Mouse (Mus musculus) heart, adult 2 months (tissue): ENCODE measurements around the gene Gnat3. TPM values are rescaled to one million over a fixed set of nuclear protein-coding genes. Genes with fewer than 3 reads are reported as not detected.
"Not testable (repeated sequence)": the region's sequence is repeated elsewhere in the genome, so short reads cannot be mapped to it uniquely, and the experiment has no call there.

Experiments used
- DNase-seq, 2 experiments: peaks; one replicate each; pipeline ENCODE4 v3.0.0; 2021
- H3K27ac ChIP-seq: fragments of 200-600 bp; 2 replicates; pipeline ENCODE4 v1.8.1; 2022
- H3K27me3 ChIP-seq: fragments of 200-500 bp; 2 replicates; pipeline ENCODE4 v1.6.1; 2012; ENCODE audit warnings: mild to moderate bottlenecking, low read length, inconsistent platforms, mixed read lengths; ENCODE audit not compliant: control insufficient read depth, insufficient read depth
- H3K36me3 ChIP-seq: fragments of 200-500 bp; 2 replicates; pipeline ENCODE4 v1.6.1; 2012; ENCODE audit warnings: low read length, inconsistent platforms; ENCODE audit not compliant: control insufficient read depth, insufficient read depth
- H3K4me1 ChIP-seq: fragments of 200-500 bp; 2 replicates; pipeline ENCODE4 v1.6.1; 2011; ENCODE audit warnings: low read length; ENCODE audit not compliant: control insufficient read depth, insufficient read depth
- H3K4me3 ChIP-seq: fragments of 200-600 bp; 2 replicates; pipeline ENCODE4 v1.8.1; 2022
- H3K79me2 ChIP-seq: fragments of 200-500 bp; replicated peaks from 2 replicates; pipeline ENCODE4 v1.6.1; 2012; ENCODE audit warnings: mild to moderate bottlenecking, inconsistent platforms, low read length, moderate library complexity, mixed read lengths; ENCODE audit not compliant: control insufficient read depth, insufficient read depth
- H3K9ac ChIP-seq: fragments of 200-500 bp; 2 replicates; pipeline ENCODE4 v1.6.1; 2012; ENCODE audit warnings: low read depth, mild to moderate bottlenecking, control low read depth, inconsistent platforms, low read length, mixed read lengths
- CTCF ChIP-seq: fragments of 200-600 bp; IDR thresholded peaks from 2 replicates; pipeline ENCODE4 v1.8.1; 2022; ENCODE audit warnings: antibody characterized with exemption, mild to moderate bottlenecking, moderate library complexity
- EP300 ChIP-seq: fragments of 200-500 bp; IDR thresholded peaks from 2 replicates; pipeline ENCODE4 v1.6.1; 2011; ENCODE audit warnings: low read depth, low read length, control low read depth; ENCODE audit not compliant: insufficient read depth
- POLR2A ChIP-seq: fragments of 200-500 bp; IDR thresholded peaks from 2 replicates; pipeline ENCODE4 v1.6.1; 2011; ENCODE audit warnings: mild to moderate bottlenecking, low read depth, low read length, control low read depth; ENCODE audit not compliant: insufficient read depth
- WGBS: fragments of 180-500 bp; shearing (Covaris S2); methylation state at CpG from one replicate; pipeline ENCODE4 v1.1.7; 2018; 5-methylcytosine and 5-hydroxymethylcytosine counted together
- intact Hi-C: fragments of 180-260 bp; cut with DNase I; formaldehyde crosslinking; loops from one replicate; pipeline ENCODE4 v1.15.1; 2025
- long read RNA-seq: library from polyadenylated mRNA; stranded (forward); transcript quantifications from one replicate; pipeline ENCODE4 v2.0.0, GENCODE M21; 2021
- polyA plus RNA-seq: library from polyadenylated mRNA; depleted of rRNA; stranded (reverse); fragments of >200 nt; gene quantifications from 2 replicates; pipeline ENCODE4 v1.2.3, GENCODE M21; 2012; rRNA removed
- total RNA-seq, 2 experiments: library from RNA; stranded (reverse); gene quantifications; 2 replicates each; pipeline ENCODE4 v1.2.3; 2021

Gene Gnat3
- under 1 TPM; 0.70 to 0.76 TPM for total RNA-seq
- polyA plus RNA-seq = 0.08 and 0.12 TPM in 2 replicates
- long read RNA-seq, partial matches to known transcripts = 1 of 1 reads
- long read RNA-seq, other reads (novel, unspliced or antisense) = 0 of 1 reads

GRCm38 (mm10) chr5:17962249-17962648 lies at the start of gene Gnat3:
TSS of gene Gnat3 (plus strand) at chr5:17962549.
- intact Hi-C loops = no loop called here
- no peak for TF ChIP-seq POLR2A
- TF ChIP-seq EP300 = no peak
- TF ChIP-seq CTCF = no peak
- Histone ChIP-seq H3K9ac (no peak within 1 kb of the TSS), H3K27me3 (no peaks in the 10 kb centered on the region), H3K27ac (no peak within 1 kb of the TSS), H3K79me2 (no peaks in the 10 kb centered on the region), H3K4me1 (no peaks in the 10 kb centered on the region), H3K4me3 (no peak within 1 kb of the TSS), H3K36me3 (no peaks in the 10 kb centered on the region)
- DNase-seq = no peak
- 97% methylated on average over 5 of the region's 5 CpGs for WGBS

- Histone ChIP-seq H3K4me3 (no peak overlapping the region), H3K27ac (peak overlapping the region; percentile 47), H3K27me3 (no peaks in the 10 kb centered on the region), H3K9ac (no peak overlapping the region), H3K79me2 (no peaks in the 10 kb centered on the region), H3K4me1 (peaks cover 9% of the 10 kb centered on the region), H3K36me3 (peaks cover 3% of the 10 kb centered on the region; the same call in 1 of the 2 replicates)
- WGBS = 38% methylated on average over 5 of the region's 5 CpGs
- peak; percentile 97 for TF ChIP-seq EP300
- TF ChIP-seq CTCF = peak; percentile 27
- peak; percentile 44; the same call in 1 of the 2 replicates for TF ChIP-seq POLR2A
- DNase-seq = peak in 1 of 2 experiments; percentile 63
- intact Hi-C loops = no loop called here
These were observed 43.4 kb upstream of the Gnat3 start for GRCm38 (mm10) chr5:17918966-17919365.

- peaks cover 10% of the 10 kb centered on the region for H3K36me3 ChIP-seq
- WGBS = 58% methylated on average over 3 of the region's 3 CpGs
- no peak for TF ChIP-seq CTCF
- TF ChIP-seq POLR2A = no peak
- 0 out of 2 replicates have a peak, but pooled peaks have one; percentile 25 for TF ChIP-seq EP300
- intact Hi-C loops = loop anchor here (1.0 kb wide), 2 partner anchors 15 to 67 kb away; no protein-coding TSS in a partner anchor
- peak in 1 of 2 experiments; percentile 40 for DNase-seq
- peaks cover 20% of the 10 kb centered on the region for H3K4me1 ChIP-seq
- peak overlapping the region; percentile 46; the same call in 1 of the 2 replicates for H3K9ac ChIP-seq
- peak overlapping the region; percentile 93 for H3K27ac ChIP-seq
- H3K79me2 ChIP-seq = no peaks in the 10 kb centered on the region
- H3K4me3 ChIP-seq = no peak overlapping the region
- H3K27me3 ChIP-seq = no peaks in the 10 kb centered on the region
These were observed 38.7 kb upstream of the Gnat3 start for GRCm38 (mm10) chr5:17923648-17924047.

GRCm38 (mm10) chr5:17924085-17924518 lies 38.2 kb upstream of the Gnat3 start:
- 33% methylated on average over 2 of the region's 2 CpGs for WGBS
- peak in 1 of 2 experiments; percentile 52 for DNase-seq

GRCm38 (mm10) chr5:17928471-17928870 lies 33.9 kb upstream of the Gnat3 start:
- TF ChIP-seq EP300 (no peak), CTCF (0 out of 2 replicates have a peak, but pooled peaks have one; percentile 10)
- peaks cover 8% of the 10 kb centered on the region for H3K36me3 ChIP-seq
- intact Hi-C loops = no loop called here
- H3K4me3 ChIP-seq = no peak overlapping the region
- H3K27ac ChIP-seq = peak overlapping the region; percentile 93
- WGBS = 38% methylated on average over 4 of the region's 4 CpGs
- H3K9ac ChIP-seq = 0 out of 2 replicates have a peak overlapping the region, but pooled peaks have one; percentile 11
- DNase-seq = no peak
- H3K79me2 ChIP-seq = no peaks in the 10 kb centered on the region
- H3K27me3 ChIP-seq = no peaks in the 10 kb centered on the region
- H3K4me1 ChIP-seq = peaks cover 16% of the 10 kb centered on the region

More at GRCm38 (mm10) chr5:17924085-17924518, 38.2 kb upstream of the Gnat3 start:
- intact Hi-C loops = loop anchor here (1.0 kb wide), 2 partner anchors 14 to 66 kb away; no protein-coding TSS in a partner anchor
- TF ChIP-seq EP300 = 0 out of 2 replicates have a peak, but pooled peaks have one; percentile 14
- TF ChIP-seq CTCF = no peak
- TF ChIP-seq POLR2A = peak; percentile 44; the same call in 1 of the 2 replicates
- Histone ChIP-seq H3K4me1 (peaks cover 19% of the 10 kb centered on the region), H3K27ac (peak overlapping the region; percentile 93), H3K4me3 (no peak overlapping the region), H3K9ac (no peak overlapping the region), H3K36me3 (peaks cover 10% of the 10 kb centered on the region), H3K79me2 (no peaks in the 10 kb centered on the region), H3K27me3 (no peaks in the 10 kb centered on the region)

- no peak for TF ChIP-seq CTCF
- H3K36me3 ChIP-seq = peaks cover 8% of the 10 kb centered on the region
- H3K27me3 ChIP-seq = no peaks in the 10 kb centered on the region
- peak overlapping the region; percentile 93 for H3K27ac ChIP-seq
- intact Hi-C loops = no loop called here
- no peak for DNase-seq
- no peak overlapping the region for H3K9ac ChIP-seq
- no peak overlapping the region for H3K4me3 ChIP-seq
- H3K79me2 ChIP-seq = no peaks in the 10 kb centered on the region
- WGBS = 56% methylated on average over 7 of the region's 7 CpGs
- H3K4me1 ChIP-seq = peaks cover 12% of the 10 kb centered on the region
These were observed 33.3 kb upstream of the Gnat3 start for GRCm38 (mm10) chr5:17929006-17929567.

GRCm38 (mm10) chr5:17931588-17931987 lies 30.8 kb upstream of the Gnat3 start:
- 98% methylated on average over 2 of the region's 2 CpGs for WGBS
- intact Hi-C loops, H3K27me3 ChIP-seq, H3K36me3 ChIP-seq, H3K79me2 ChIP-seq, H3K27ac ChIP-seq, H3K9ac ChIP-seq, DNase-seq, H3K4me3 ChIP-seq: not testable (repeated sequence)
- H3K4me1 ChIP-seq = peaks cover 10% of the 10 kb centered on the region
